Mouse (Mus musculus) lung, adult 10 weeks (tissue): ENCODE data around the gene Zfp760. TPM values are rescaled to one million over a fixed set of nuclear protein-coding genes. Genes with fewer than 3 reads are reported as not detected.

Source experiments
- polyA plus RNA-seq: library from polyadenylated mRNA; stranded (reverse); fragments of 350-450 nt; fragmentation: Illumina TruSeq; extraction: RNeasy Lipid Tissue Mini Kit (QIAGEN cat#74804); gene quantifications from one replicate; pipeline ENCODE4 v1.2.3, GENCODE M21; 2014; ENCODE audit warnings: low read depth, low replicate concordance; ENCODE audit not compliant: insufficient read depth

Gene Zfp760
- 4.2 TPM for polyA plus RNA-seq

GRCm38 (mm10) chr17:21707343-21707996 lies at the start of gene Zfp760:
TSS of gene Zfp760 (plus strand) at chr17:21707741.

GRCm38 (mm10) chr17:21691560-21691959 lies 16.0 kb upstream of the Zfp760 start, which contains the start of gene Gm10226:
TSS of gene Gm10226 (plus strand) at chr17:21691860.

GRCm38 (mm10) chr17:21730495-21730894 lies 23.0 kb downstream of the Zfp760 start, which contains the start of gene Zfp229:
TSS of gene Zfp229 (plus strand) at chr17:21730795.

Other genes with a start within 250 kb of the Zfp760 start
- 6.0 TPM for gene Zfp53, start 218.7 kb upstream of the Zfp760 start, polyA plus RNA-seq
- 3.4 TPM for gene Zfp52, start 172.2 kb upstream of the Zfp760 start, polyA plus RNA-seq
- 5.3 TPM for gene Zfp948, start 140.7 kb upstream of the Zfp760 start, polyA plus RNA-seq
- gene Zfp983, start 57.1 kb upstream of the Zfp760 start, polyA plus RNA-seq = 1.9 TPM
- gene Gm10226, start 15.9 kb upstream of the Zfp760 start, polyA plus RNA-seq = 5.8 TPM
- gene Zfp229, start 23.1 kb downstream of the Zfp760 start, polyA plus RNA-seq = 2.6 TPM
- gene Zfp820, start 138.0 kb downstream of the Zfp760 start, polyA plus RNA-seq = 1.7 TPM
- 2.5 TPM for gene Zfp995, start 202.2 kb downstream of the Zfp760 start, polyA plus RNA-seq